Mouse (Mus musculus): Measurements from ENCODE around the gene Gm44805. TPM values are rescaled to one million over a fixed set of nuclear protein-coding genes. Genes with fewer than 3 reads are reported as not detected.
"Not testable (repeated sequence)": the region's sequence is repeated elsewhere in the genome, so short reads cannot be mapped to it uniquely, and the experiment has no call there.

Gm44805 gene
- total RNA-seq, 2 experiments from 2014 or later, result not detected

DNA sequence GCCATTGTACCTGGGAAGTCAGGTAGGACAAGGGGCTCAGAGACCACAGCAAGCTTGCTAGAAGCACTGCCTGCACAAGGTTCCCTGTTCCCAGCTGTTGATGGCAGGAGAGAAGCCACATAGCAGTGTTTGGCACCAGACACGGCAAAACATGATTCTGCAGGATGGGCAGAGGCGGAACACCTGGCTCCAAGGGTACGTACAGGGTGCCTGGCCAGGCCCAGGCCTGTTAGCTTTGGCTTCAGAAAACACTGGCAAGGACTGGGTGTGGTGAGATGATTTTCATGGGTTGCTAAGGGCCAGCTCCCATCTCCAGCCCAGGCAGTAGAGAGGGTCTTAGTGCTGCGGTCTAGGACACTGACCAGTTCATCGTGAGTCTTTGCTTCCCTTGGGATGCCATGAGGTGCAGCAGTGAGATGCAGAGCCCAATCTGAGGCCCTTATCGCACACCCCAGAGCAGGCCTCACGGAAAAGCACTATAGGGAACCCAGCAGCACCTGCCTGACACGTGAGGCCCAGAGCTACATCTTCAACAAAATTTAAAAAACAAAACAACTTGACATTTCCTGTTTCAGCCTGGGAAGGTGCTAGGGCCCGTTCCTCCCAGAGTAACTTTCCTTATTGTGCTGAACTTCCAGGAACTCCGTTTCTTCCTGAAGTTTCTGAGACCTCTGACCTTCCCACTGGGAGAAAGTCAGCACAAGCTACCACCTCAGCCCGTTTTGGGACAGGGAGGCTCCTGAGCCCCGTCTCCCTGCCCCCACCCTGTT lies 19.3 kb upstream of the Gm44805 start:
- no peak for DNase-seq (ENCODE audit: low spot score in 2 of 2)
- intact Hi-C loops (cut with DNase I), result loop anchor here (1.0 kb wide), 1 partner anchor 31 kb away; no protein-coding TSS in a partner anchor

DNA sequence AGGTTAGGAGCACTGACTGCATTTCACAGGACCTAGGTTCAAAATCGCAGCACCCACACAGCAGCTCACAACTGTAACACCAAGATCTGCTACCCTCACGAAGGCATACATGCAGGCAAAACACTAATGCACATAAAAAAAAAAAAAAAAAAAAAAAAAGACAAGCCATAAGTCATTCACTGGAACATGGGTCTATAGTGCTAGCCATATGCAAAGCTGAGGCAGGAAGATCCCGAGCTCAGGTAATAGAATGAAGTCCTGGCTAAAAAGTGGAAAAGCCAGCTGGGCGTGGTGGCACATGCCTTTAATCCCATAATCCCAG lies 18.6 kb upstream of the Gm44805 start:
- intact Hi-C loops (cut with DNase I), result no loop called here
- no peak for DNase-seq (ENCODE audit: low spot score in 2 of 2)

DNA sequence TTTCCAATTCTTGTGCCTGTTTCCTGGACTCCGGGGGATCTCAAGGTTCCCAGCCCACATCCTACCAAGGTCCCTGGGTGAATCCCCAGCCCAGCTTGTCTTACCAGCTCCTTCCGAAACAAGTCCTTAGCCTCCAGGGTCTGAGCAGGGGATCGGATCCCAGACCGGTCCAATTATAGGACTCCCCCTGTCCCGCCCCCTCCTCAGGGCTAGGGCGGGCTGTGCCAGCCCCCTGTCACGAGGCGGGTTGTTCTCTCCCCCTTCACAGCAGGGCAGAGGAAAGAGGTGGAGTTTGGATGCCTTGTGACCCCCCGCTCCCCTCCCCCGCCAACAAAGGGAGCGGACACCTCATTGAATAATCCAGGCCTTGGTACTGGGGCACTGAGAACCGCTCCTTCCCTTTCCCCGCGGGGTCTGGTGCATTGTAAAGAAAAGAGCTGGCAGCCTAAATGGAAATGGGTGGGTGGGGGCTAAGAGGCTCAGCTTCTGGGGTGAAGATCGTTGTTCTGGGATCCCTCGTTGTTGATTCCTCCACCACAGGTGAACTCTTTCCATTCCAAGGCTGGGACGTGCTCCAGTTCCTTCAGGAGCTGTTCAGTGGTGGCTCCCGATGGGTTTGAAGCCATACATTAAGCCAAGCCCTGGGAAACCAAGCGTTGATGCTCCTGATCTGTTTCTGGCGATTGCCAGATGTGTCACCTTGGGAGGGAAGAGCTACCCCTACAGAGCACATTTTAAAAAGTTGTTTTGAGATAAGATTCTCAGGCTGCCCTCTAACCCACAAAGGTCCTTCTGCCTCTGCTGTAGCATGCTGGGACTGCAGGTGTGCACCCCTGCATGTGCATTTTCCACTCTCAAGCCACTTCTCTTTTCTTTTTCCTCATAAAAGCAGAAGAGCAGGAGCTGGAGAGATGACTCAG lies 17.9 kb upstream of the Gm44805 start, which contains the start of gene Apoe:
Apoe (minus strand) TSS at position 282 of the 920 bp plus-strand sequence.
- peak; percentile 50 to 55 for DNase-seq (ENCODE audit: low spot score in 2 of 2)
- intact Hi-C loops (cut with DNase I), result no loop called here

DNA sequence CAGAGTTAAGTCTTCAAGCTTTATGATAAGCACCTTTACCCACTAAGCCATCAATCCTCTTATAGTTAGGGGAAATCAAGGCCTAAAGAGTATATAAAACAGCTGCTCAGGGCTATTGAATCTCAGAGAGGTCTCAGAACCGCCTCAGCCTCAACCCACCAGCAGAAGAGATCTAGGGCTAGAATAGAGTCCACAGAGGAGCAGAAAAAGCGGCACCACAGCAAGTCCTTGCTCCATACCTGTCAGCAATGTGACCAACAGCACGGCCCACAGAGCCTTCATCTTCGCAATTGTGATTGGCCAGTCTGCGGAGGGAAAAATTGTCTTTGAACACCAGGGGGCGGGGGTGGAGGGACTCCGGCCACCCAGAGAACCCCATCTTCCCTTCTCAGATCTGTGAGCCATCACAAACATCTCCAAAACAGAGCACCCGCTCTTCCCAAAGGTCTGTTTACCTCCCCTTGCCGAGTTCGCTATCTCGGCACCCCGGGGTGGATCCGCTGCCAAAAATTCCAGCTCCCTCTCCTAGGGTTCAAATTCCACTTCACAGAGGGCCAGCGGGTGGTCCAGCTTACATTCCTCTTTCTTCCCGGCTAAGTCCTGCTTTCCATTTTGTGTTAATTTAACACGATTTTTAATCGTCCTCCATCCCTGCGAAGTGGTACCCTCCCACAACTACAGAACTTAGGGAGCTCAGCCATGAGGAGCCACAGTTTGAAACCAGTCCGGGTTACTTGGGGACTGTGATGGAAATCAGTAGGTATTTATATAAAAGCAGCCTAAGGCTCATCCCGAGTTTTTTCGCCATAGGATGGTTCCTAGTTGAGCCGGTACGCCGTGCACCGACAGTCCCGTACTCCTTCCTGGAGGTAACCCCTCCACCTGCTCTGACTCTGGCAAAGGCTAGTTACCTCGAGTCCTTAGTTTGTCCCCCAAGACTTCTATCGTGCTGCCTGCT lies 17.0 kb upstream of the Gm44805 start:
- intact Hi-C loops (cut with DNase I), result no loop called here
- no peak for DNase-seq (ENCODE audit: low spot score in 2 of 2)

DNA sequence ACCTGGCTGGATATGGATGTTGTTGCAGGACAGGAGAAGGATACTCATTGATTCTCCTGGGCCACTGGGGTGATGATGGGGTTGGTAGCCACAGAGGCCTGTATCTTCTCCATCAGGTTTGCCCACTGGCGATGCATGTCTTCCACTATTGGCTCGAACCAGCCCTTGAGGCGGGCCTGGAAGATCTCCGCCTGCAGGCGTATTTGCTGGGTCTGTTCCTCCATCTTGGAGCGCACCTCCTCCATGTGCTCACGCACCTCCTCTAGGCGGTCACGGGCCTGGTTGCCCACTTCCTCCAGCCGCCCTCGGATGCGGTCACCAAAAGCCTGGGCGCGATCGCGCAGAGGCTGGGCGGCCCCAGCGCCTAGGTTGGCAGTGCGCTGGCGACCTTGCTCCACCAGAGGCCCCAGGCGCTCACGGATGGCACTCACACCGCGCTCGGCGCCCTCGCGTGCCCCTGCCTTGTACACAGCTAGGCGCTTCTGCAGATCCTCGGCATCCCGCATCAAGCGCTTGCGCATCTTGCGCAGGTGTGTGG lies 15.2 kb upstream of the Gm44805 start:
- no peak for DNase-seq (ENCODE audit: low spot score in 2 of 2)
- intact Hi-C loops (cut with DNase I), result no loop called here

DNA sequence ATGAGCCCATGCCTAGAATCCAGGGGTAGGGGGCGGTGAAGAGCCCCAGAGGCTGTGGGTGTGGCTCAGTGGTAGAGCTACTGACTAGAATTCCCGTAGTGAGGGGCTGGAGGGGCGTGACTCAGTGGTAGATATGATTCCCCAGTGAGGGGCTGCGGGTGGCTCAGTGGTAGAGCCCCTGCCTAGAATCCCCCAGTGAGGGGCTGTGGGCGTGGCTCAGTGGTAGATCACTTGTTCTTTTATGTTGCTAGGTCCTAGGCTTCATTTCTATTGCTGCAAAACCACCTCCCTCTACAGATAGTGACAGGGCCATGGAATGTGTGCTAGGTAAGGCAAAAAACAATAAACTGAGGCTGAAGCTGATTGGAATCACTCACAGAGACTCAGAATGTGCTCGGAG lies 14.7 kb upstream of the Gm44805 start:
- DNase-seq (ENCODE audit: low spot score in 2 of 2), result no peak
- intact Hi-C loops (cut with DNase I), result no loop called here

DNA sequence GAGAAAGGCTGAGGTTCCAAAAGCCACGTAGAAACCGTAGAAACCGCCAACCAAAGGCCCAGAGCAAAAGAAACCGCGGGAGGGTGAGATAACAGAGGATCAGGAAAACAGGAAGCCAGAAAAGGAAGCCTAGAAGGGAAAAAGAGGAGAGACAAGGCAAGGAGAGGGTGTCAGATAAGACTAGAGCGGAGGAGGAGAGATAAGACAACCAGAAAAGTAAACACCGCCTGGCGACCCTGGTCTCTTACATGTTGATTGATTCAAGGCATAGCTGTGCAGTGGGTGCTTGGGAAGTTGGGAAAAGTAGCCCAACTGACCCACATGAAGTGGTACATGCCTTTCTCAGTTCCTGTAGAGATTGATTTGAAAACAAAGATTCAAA lies 14.0 kb upstream of the Gm44805 start:
- intact Hi-C loops (cut with DNase I), result no loop called here
- DNase-seq (ENCODE audit: low spot score in 2 of 2), result no peak

DNA sequence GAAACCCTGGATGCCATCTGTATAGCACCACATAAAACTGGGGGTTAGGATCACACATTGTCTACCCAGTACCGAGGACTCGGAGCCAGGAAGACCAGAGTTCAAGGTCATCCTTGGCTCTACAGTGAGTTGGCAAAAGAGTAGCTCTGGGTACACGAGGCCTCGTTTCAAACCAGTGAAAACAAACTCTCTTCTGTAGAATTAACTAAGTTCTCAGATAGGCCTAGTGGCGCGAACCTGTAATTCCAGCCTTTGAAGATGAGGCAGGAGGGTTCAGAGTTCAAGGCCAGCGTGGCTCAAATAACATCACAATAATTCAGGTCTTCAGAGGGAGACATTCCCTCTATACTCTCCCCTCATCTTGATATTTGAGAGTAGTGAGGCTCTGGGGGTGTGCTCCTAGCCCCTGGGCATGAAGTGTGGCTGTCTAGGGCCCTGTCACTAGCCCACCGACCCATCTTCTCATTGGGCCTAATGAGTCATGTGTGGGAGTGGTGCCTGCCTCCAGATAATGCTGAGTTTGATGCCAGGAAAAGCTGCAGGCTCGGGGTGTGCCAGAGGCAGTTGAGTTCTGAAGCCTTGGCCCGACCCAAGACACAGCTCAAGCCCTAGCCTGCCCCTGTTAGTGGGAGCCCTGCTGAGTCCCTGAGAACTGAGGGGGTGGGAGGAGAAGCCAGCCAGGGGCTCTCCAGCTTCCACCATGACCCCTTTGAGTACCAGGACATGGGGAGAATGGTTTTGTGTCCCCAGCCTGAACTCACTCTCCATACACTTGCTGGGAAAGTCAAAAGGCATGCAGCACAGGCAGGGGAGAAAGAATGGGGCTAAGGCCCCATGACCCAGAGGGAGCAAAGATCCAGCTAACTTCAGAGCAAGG lies 13.4 kb upstream of the Gm44805 start:
- intact Hi-C loops (cut with DNase I), result no loop called here

DNA sequence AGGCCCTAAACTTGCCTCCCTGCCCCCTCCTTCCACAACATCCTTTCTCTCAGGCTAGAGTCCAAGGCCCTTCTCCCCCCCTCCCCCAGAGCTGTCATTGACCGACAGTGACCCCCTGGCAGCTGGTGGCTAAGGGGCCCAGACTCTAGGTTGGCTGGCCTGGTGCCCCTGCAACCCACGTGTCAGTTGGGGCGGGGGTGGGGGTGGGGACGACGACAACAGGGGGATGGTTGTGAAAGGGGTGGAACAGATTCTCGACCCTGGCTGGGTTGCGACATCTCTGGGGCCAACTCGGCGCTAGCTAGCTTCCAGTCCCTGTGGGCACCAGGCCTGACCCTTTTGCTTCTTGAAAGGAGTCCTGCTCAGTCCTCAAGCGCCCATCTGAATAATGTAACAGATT lies 12.2 kb upstream of the Gm44805 start:
- intact Hi-C loops (cut with DNase I), result no loop called here
- no peak for DNase-seq (ENCODE audit: low spot score in 2 of 2)

More for the DNA sequence above, 13.4 kb upstream of the Gm44805 start:
- no peak for DNase-seq (ENCODE audit: low spot score in 2 of 2)

DNA sequence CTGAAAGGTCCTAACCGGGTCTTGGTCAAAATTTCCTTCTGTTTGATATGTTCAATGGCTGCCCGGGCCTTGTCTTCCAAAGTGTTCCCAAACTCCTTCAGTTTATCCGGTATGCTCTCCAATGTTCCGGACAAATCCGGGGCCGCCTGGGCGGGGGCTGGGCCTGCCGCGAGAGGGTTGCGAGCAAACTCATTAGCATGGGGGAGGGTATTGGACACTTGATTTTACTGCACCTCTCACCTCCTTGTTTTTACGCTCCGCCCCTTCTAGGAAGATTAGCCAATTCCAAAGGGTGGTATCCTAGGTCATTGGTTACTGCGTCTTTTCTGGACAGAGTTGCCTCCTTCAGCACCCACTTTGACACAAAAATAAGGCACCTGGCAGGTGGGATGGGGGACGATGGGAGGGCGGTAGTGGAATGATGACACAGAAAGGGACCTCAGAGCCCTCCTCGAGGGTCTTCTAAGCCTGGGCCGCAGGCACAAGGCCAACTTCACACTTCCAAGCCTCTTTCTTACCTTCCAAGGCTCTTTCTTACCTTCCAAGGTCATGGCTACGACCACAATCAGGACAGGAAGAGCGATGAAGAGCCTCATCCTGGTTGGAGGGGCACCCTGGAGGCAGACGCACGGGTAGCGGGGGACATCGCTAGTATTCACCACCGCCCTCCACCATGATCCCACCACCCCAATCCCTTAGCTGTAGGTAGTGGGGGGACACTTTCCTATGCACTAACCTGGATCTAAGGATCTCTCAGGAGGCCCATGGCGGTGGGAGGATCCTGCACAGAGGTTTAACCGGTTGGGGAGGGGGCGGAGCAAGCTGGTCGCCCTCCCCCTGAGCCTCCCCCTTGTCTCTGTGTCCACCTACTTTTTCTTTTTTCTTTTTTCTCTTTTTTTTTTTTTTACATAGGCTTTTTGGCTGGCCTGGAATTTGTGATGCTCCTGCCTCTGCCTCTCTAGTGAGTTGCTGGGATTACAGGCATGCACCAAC lies 10.9 kb upstream of the Gm44805 start, which contains the start of gene Apoc1:
Apoc1 (minus strand) TSS at position 788 of the 993 bp plus-strand sequence.
- intact Hi-C loops (cut with DNase I), result no loop called here
- no peak for DNase-seq (ENCODE audit: low spot score in 2 of 2)

DNA sequence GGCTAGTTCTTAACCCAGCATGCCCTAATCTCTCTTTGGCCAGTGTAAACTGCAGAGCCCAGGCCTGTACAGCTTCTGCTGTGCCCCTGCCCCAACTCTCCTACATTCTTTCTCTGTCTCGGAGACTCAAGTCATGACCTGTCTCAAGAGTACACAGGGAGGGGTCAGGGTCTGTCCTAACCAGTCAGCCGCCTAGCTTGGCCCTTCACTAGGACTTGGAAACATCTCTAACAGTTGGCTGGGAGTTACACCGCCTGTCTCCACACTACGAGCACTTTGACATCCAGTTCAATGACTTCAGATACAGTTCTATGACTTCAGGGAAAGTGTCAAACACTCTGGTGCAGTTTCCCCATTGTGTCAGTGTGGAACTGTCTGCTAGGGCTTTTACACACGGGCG lies 10.2 kb upstream of the Gm44805 start:
- intact Hi-C loops (cut with DNase I), result no loop called here
- no peak for DNase-seq (ENCODE audit: low spot score in 2 of 2)

DNA sequence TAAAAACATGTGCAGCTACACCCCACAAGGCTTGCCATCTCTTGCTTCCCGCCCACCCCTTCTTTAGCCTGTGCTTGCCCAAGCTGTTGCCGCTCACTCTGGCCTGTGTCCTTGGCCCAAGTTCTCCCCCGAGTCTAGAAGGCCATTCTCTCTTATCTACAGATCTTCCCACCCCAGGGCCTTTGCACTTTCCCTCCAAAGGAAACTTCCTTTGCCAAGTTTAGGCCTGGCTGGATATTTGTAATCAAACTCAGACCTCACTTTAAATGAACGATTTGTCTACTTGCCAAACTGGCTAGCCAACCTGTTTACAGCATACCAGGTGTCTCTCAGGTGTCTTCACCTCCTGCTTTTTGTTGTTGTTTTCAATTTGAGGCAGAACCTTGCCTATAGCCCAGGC lies 9.6 kb upstream of the Gm44805 start:
- intact Hi-C loops (cut with DNase I), result no loop called here
- DNase-seq (ENCODE audit: low spot score in 2 of 2), result no peak

DNA sequence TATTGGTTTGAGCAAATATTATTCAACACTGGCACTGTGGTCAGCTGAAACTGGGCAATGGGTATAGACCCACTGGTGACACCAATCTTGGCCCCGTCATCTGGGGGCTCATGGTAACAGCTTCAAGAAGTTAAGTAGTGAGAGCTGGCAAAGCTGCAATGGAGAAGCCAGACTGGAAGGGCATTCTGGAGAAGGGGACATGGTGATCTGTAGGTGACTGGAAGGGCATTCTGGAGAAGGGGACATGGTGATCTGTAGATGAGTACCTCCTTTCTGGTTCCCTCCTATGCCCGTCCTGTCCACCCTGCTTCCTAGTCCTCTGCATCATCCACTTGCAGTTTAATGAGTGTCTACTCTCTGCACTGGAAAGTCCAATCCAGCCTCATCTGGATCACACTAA lies 7.4 kb upstream of the Gm44805 start:
- intact Hi-C loops (cut with DNase I), result no loop called here
- DNase-seq (ENCODE audit: low spot score in 2 of 2), result no peak

DNA sequence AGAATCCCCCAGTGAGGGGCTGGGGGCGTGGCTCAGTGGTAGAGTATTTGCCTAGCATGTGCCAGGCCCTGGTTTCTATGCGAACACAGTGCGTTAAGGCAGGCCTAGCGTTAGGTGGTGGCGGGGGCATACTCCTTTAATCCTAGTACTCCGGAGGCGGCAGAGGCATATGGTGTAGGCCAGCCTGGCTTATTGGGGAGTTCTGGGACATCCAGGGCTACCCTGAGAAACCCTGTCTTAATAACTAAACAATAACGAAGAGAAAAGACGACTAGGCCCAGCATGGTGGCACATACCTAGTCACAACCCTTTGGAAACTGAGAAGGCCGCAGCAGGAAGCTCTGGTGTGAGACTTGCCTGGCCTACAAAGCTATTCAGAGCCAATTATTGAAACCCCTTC lies 6.9 kb upstream of the Gm44805 start:
- DNase-seq (ENCODE audit: low spot score in 2 of 2), result no peak

DNA sequence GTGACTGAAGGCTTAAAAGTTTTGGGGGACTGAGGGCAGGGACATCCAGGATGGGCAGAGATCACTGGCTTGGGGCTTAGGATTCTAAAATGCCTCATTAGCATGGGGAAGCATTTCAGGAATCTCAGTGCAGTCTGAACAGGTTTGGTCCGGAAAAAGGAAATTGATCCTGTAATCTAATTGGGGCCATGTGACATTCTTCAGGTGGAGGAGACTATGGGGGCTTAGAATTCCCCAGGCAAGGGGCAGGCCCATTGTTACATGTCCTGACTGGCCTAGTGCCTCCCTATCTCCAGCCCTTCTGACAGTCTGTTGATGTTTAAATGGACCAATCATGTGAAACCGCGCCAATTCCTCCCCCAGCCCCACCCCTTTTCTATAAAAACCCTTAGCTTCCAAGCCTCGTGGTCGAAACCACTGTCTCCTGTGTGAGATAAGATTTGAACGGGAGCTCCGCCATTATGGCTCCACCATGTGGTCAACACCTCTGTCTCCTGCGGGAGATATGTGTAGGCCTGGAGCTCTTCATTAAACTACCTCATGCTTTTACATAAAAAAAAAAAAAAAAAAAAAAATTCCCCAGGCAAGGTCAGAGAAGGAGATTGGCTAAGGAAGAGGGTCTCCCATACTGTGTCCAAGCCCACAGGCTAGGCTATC lies 5.8 kb upstream of the Gm44805 start:
- intact Hi-C loops (cut with DNase I); DNase-seq (ENCODE audit: low spot score in 2 of 2): not testable (repeated sequence)

More for the DNA sequence above, 6.9 kb upstream of the Gm44805 start:
- intact Hi-C loops (cut with DNase I), result no loop called here

DNA sequence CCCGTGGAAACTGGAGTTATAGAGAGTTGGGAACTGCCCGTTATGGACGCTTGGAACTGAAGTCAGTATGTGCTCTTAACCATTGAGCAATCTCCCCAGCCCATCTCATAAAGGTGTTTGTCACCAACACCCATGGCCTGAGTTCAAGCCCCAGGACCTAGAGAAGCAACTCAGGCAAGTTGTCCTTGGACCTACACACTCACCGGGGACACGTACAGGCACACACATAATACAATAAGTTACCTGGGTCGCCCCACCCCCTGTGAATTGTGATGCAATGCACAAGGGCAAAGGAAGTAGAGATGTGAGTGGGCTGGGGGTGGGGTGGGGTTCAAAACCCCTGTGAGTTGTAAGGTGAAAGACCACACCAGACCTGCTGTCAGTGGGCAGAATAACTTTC lies 5.3 kb upstream of the Gm44805 start:
- no peak for DNase-seq (ENCODE audit: low spot score in 2 of 2)
- intact Hi-C loops (cut with DNase I), result no loop called here

DNA sequence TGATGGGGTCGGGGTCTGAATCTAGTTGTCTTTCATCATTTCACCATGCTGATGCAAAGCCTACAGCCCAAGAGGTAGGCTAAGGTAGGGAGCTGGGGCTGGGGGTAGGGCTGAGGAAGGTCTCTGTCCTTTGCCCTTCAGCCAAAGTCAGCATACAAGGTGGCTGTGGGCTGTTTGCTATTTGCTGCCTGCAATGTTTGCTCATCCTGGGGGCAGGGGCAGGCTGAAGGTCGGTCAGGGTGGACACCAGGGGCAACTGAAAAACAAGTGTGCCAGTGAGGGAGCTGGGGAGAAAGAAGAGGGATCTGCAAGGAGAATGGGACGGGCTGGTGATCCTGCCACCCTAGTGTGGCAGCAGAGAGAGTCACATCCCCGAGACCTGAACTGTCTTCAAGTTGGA lies 4.2 kb upstream of the Gm44805 start:
- no peak for DNase-seq (ENCODE audit: low spot score in 2 of 2)
- intact Hi-C loops (cut with DNase I), result no loop called here

Data from left cerebral cortex, postnatal 36 days (tissue).